Mouse (Mus musculus) liver, embryonic 12.5 days (tissue): ENCODE data around the gene Morc1. TPM values are rescaled to one million over a fixed set of nuclear protein-coding genes. Genes with fewer than 3 reads are reported as not detected.

Source experiments
- ATAC-seq: fragments of 200-750 bp; cut with Nextera tagmentation; 2 replicates; pipeline ENCODE4 v1.8.0; 2017; ENCODE audit warnings: moderate number of reproducible peaks, mild to moderate bottlenecking, moderate library complexity
- H3K27ac ChIP-seq: fragments of 300-500 bp; sonication (generic); 2 replicates; pipeline ENCODE4 v1.5.1; 2016; ENCODE audit warnings: mild to moderate bottlenecking
- H3K27me3 ChIP-seq: fragments of 300-500 bp; sonication (generic); replicated peaks from 2 replicates; pipeline ENCODE4 v1.6.1; 2016; ENCODE audit warnings: mild to moderate bottlenecking, moderate library complexity
- H3K36me3 ChIP-seq: fragments of 300-500 bp; sonication (generic); 2 replicates; pipeline ENCODE4 v1.6.1; 2016; ENCODE audit warnings: mild to moderate bottlenecking, moderate library complexity
- H3K4me1 ChIP-seq: fragments of 300-500 bp; sonication (generic); 2 replicates; pipeline ENCODE4 v1.6.1; 2016
- H3K4me2 ChIP-seq: fragments of 300-500 bp; sonication (generic); 2 replicates; pipeline ENCODE4 v1.6.1; 2016; ENCODE audit warnings: mild to moderate bottlenecking, moderate library complexity
- H3K4me3 ChIP-seq: fragments of 300-500 bp; sonication (generic); 2 replicates; pipeline ENCODE4 v1.5.1; 2016; ENCODE audit warnings: mild to moderate bottlenecking, moderate library complexity
- H3K9ac ChIP-seq: fragments of 300-500 bp; sonication (generic); 2 replicates; pipeline ENCODE4 v1.6.1; 2016; ENCODE audit warnings: mild to moderate bottlenecking, moderate library complexity
- H3K9me3 ChIP-seq: fragments of 300-500 bp; sonication (generic); replicated peaks from 2 replicates; pipeline ENCODE4 v1.6.1; 2016; ENCODE audit warnings: mild to moderate bottlenecking, moderate library complexity
- WGBS: fragments of 180-500 bp; shearing (Covaris S2); methylation state at CpG from one replicate; pipeline ENCODE4 v1.1.7; 2016; ENCODE audit not compliant: insufficient replicate concordance; 5-methylcytosine and 5-hydroxymethylcytosine counted together
- polyA plus RNA-seq: library from polyadenylated mRNA; unstranded; fragments of >200 nt; fragmentation: Nextera tagmentation; extraction: Ambion mirVana; gene quantifications from 2 replicates; pipeline ENCODE4 v1.2.1, GENCODE M21; 2016

Morc1 gene
- polyA plus RNA-seq: 0.10 TPM in 1 of 2 replicates, not detected in the other

- Histone ChIP-seq H3K4me3 (no peak within 1 kb of the TSS), H3K27me3 (no peaks in the 10 kb centered on the region), H3K9me3 (no peaks in the 10 kb centered on the region), H3K9ac (no peak within 1 kb of the TSS), H3K4me1 (no peaks in the 10 kb centered on the region), H3K27ac (no peak within 1 kb of the TSS), H3K36me3 (no peaks in the 10 kb centered on the region), H3K4me2 (no peak within 1 kb of the TSS)
- WGBS: 84% methylated on average over 15 of the region's 15 CpGs
- no peak for ATAC-seq
Measured at GRCm38 (mm10) chr16:48431027-48431426, at the start of gene Morc1. Gene Morc1, plus strand, starts transcription at chr16:48431237.

DNA sequence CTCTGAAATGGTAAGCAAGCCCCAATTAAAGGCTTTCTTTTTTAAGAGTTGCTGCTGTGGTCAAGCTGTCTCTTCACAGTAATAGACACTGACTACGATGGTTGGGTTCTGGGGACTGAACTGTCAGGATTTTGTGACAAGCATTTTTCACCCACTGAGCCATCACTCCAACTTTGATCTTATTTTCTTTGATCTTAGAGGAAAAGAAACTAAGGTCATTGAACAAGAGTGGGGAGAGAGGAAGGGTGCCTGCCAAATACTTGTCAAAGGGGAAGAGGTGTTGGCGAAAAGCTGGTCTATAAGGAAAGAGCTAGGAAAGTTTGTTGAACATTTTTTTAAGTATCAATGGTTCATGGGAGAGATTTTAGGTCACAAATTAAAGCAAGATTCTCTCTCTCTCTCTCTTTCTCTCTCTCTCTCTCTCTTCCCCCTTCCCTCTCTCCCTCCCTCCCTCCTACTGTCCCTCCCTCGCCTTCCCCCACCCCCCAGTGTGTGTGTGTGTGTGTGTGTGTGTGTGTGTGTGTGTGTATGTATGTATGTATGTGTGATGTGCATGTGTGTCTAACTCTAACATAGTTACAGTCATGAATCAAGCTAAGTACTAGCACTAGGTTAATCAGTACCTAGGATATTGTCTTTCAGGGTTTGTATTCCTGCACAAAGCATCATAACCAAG is 47.3 kb upstream of the Morc1 start:
- Histone ChIP-seq H3K4me1 (no peaks in the 10 kb centered on the region), H3K9me3 (no peaks in the 10 kb centered on the region), H3K4me2 (no peak overlapping the region), H3K27me3 (no peaks in the 10 kb centered on the region), H3K27ac (no peak overlapping the region), H3K4me3 (no peak overlapping the region), H3K36me3 (no peaks in the 10 kb centered on the region), H3K9ac (no peak overlapping the region)
- 73% methylated on average over 3 of the region's 3 CpGs for WGBS
- ATAC-seq: no peak

DNA sequence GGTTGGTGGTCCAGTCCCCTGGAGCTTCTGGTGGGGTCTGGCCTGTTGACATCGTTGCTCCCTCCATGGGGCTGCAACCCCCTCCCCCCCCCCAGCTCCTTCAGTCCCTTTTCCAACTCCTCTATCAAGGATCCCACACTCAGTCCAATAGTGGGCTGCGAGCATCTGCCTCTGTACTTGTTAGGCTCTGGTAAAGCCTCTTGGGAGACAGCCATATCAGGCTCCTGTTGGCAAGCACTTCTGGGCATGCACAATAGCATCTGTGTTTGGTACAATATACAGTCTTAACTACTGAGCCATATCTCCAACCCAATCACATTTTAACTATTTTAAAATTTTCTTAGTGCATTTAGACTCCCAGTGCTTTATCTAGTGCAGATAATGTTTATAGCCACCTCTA is 44.1 kb upstream of the Morc1 start:
- no peak for ATAC-seq
- H3K27ac ChIP-seq: no peak overlapping the region
- H3K4me3 ChIP-seq: no peak overlapping the region
- no peaks in the 10 kb centered on the region for H3K9me3 ChIP-seq
- H3K36me3 ChIP-seq: no peaks in the 10 kb centered on the region
- no peak overlapping the region for H3K9ac ChIP-seq
- H3K4me2 ChIP-seq: no peak overlapping the region
- WGBS: 72% methylated on average over 2 of the region's 2 CpGs
- H3K27me3 ChIP-seq: no peaks in the 10 kb centered on the region
- H3K4me1 ChIP-seq: no peaks in the 10 kb centered on the region

DNA sequence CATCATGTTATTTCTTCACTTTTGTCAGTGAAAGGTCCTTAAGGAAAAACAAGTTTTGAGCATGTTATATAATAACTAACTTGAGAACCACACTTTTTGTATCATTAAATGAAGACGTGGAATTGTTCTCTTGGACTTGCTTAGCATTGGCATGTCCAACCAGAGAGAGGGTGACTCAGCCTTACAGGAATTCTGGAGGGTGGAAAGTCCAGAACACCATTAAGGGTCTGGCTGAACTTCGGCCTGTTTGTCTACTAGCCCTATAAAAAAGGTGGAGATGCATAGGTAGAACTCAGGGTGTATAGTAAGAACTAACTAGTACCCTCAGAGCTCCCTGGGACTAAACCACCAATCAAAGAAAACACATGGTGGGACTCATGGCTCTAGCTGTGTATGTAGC is 35.8 kb upstream of the Morc1 start:
- no peak overlapping the region for H3K4me2 ChIP-seq
- no peak overlapping the region for H3K4me3 ChIP-seq
- H3K27me3 ChIP-seq: no peaks in the 10 kb centered on the region
- no peaks in the 10 kb centered on the region for H3K4me1 ChIP-seq
- H3K36me3 ChIP-seq: no peaks in the 10 kb centered on the region
- 68% methylated on average over 2 of the region's 2 CpGs for WGBS
- no peak overlapping the region for H3K9ac ChIP-seq
- H3K27ac ChIP-seq: no peak overlapping the region
- no peaks in the 10 kb centered on the region for H3K9me3 ChIP-seq
- ATAC-seq: no peak

GRCm38 (mm10) chr16:48402963-48403362 is 28.1 kb upstream of the Morc1 start:
- ATAC-seq: no peak
- Histone ChIP-seq H3K4me3 (no peak overlapping the region), H3K27me3 (no peaks in the 10 kb centered on the region), H3K9ac (no peak overlapping the region), H3K36me3 (no peaks in the 10 kb centered on the region), H3K4me1 (no peaks in the 10 kb centered on the region), H3K4me2 (no peak overlapping the region), H3K9me3 (no peaks in the 10 kb centered on the region), H3K27ac (no peak overlapping the region)
- 59% methylated on average over 4 of the region's 4 CpGs for WGBS

GRCm38 (mm10) chr16:48403423-48403822 is 27.6 kb upstream of the Morc1 start:
- H3K27me3 ChIP-seq: no peaks in the 10 kb centered on the region
- H3K9me3 ChIP-seq: no peaks in the 10 kb centered on the region
- H3K27ac ChIP-seq: no peak overlapping the region
- no peaks in the 10 kb centered on the region for H3K36me3 ChIP-seq
- 33% methylated on average over 3 of the region's 3 CpGs for WGBS
- H3K4me2 ChIP-seq: no peak overlapping the region
- no peaks in the 10 kb centered on the region for H3K4me1 ChIP-seq
- H3K9ac ChIP-seq: no peak overlapping the region
- ATAC-seq: no peak
- H3K4me3 ChIP-seq: no peak overlapping the region

DNA sequence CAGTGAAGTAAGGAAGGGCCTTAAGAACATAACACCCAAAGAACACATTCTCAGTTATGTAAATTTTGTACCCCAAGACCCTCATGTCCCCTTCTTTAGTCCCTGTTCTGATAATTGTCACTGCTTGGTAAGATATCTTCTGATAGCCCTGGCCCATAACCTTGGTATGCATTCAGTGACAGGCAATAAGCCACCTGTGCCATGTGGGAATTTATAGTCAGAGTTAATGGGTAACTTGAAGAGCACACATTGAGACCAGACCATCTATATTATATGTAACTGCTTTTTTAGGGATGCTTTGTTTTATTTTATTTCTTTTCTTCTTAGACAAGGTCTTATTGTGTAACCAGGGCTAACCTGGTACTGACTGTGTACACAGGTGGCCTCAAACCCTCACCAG is 27.0 kb upstream of the Morc1 start:
- H3K4me1 ChIP-seq: no peaks in the 10 kb centered on the region
- no peak overlapping the region for H3K4me2 ChIP-seq
- H3K9me3 ChIP-seq: no peaks in the 10 kb centered on the region
- no peaks in the 10 kb centered on the region for H3K36me3 ChIP-seq
- H3K4me3 ChIP-seq: no peak overlapping the region
- H3K9ac ChIP-seq: no peak overlapping the region
- ATAC-seq: no peak
- no peaks in the 10 kb centered on the region for H3K27me3 ChIP-seq
- no peak overlapping the region for H3K27ac ChIP-seq

DNA sequence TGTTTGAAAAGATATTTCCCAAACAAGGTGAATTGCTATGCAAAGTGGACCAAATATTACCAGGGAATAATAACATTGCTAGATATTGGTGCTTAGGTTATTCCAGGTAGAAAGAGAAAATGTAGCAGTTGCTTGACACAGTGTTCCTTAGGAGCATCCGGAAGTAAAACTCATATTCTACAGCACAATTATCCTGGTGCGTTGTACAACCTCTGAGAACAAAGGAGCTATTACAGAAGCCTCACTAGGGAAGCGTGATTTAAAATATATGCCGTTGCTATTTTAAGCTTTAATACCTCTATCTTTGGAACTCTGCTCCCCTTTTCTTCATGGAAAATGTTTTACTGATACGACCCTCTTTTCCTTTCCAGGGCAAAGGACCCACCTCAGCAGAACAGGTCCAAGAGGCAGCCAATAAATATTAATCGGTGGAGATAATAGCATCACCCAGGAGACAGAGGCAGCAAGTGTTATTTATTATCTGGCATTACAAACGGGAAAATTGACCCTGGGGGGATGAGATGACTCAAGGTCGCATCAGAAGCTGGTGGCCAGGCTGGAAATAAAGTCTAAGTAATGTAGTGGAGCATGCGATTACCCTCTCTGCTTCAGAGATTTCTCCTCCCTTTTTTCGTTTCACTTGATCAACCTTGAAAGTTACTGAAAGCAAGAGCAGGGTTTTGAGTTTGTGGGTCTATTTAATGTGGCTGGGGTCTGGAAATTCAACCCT is 25.2 kb upstream of the Morc1 start:
- WGBS: 64% methylated on average over 10 of the region's 10 CpGs
- H3K4me1 ChIP-seq: no peaks in the 10 kb centered on the region

GRCm38 (mm10) chr16:48409580-48409979 is 21.5 kb upstream of the Morc1 start:
- H3K9ac ChIP-seq: no peak overlapping the region
- no peak overlapping the region for H3K4me2 ChIP-seq
- no peaks in the 10 kb centered on the region for H3K9me3 ChIP-seq
- H3K27me3 ChIP-seq: no peaks in the 10 kb centered on the region
- H3K4me3 ChIP-seq: no peak overlapping the region
- ATAC-seq: no peak
- no peak overlapping the region for H3K27ac ChIP-seq
- H3K4me1 ChIP-seq: no peaks in the 10 kb centered on the region
- 55% methylated on average over 7 of the region's 7 CpGs for WGBS
- H3K36me3 ChIP-seq: no peaks in the 10 kb centered on the region

More for the DNA sequence above, 25.2 kb upstream of the Morc1 start:
- no peak overlapping the region for H3K4me3 ChIP-seq
- no peaks in the 10 kb centered on the region for H3K27me3 ChIP-seq
- H3K9ac ChIP-seq: no peak overlapping the region
- no peaks in the 10 kb centered on the region for H3K9me3 ChIP-seq
- ATAC-seq: no peak
- H3K36me3 ChIP-seq: no peaks in the 10 kb centered on the region
- H3K27ac ChIP-seq: no peak overlapping the region
- H3K4me2 ChIP-seq: no peak overlapping the region

DNA sequence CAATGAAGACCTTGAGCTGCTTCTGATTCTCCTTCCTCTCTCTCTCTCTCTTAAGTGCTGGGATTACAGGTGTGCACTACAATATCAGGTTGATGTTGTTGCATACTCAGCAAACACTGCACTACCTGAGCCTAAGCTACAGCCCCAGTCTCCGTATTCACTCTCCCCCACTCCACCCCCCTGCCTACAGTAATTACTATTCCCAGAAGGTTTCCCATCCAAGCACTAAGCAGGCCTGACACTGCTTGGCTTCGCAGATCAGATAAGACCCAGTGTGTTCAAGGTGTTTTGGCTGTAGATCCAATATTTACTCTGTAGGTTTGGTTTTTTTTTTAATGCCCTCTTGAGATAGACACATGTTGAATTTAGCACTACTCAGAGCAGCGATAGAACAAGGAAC is 20.9 kb upstream of the Morc1 start:
- no peak for ATAC-seq
- Histone ChIP-seq H3K4me2 (no peak overlapping the region), H3K27me3 (no peaks in the 10 kb centered on the region), H3K27ac (no peak overlapping the region), H3K4me3 (no peak overlapping the region), H3K9me3 (no peaks in the 10 kb centered on the region), H3K9ac (no peak overlapping the region), H3K4me1 (no peaks in the 10 kb centered on the region), H3K36me3 (no peaks in the 10 kb centered on the region)
- 48% methylated on average over 3 of the region's 3 CpGs for WGBS

DNA sequence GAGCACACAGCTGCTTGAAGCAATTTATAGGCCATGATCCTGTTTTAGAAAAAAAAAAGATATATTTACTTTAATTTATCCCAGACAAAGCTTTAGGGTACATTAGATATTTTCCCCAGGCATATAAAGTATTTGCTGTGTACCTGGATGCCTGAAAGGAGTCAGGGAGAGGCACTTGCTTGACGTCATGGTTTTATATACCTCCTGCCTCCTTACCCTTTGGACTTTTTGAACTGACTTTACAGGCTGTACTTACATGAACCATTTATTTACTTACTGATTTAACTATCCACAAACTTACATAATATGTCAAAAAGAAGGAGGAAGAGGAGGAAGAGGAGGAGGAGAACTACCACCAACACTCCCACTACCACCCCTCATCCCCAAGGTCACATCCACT is 18.8 kb upstream of the Morc1 start, which contains the start of gene Gm5485:
Gm5485 (minus strand) TSS at position 171 of the 400 bp plus-strand sequence.
- H3K27ac ChIP-seq: no peak within 1 kb of the TSS
- H3K9ac ChIP-seq: no peak within 1 kb of the TSS
- H3K4me1 ChIP-seq: no peaks in the 10 kb centered on the region
- 66% methylated on average over 1 of the region's 1 CpGs for WGBS
- no peak within 1 kb of the TSS for H3K4me3 ChIP-seq
- H3K36me3 ChIP-seq: no peaks in the 10 kb centered on the region
- no peak for ATAC-seq
- no peaks in the 10 kb centered on the region for H3K27me3 ChIP-seq
- no peaks in the 10 kb centered on the region for H3K9me3 ChIP-seq
- no peak within 1 kb of the TSS for H3K4me2 ChIP-seq

DNA sequence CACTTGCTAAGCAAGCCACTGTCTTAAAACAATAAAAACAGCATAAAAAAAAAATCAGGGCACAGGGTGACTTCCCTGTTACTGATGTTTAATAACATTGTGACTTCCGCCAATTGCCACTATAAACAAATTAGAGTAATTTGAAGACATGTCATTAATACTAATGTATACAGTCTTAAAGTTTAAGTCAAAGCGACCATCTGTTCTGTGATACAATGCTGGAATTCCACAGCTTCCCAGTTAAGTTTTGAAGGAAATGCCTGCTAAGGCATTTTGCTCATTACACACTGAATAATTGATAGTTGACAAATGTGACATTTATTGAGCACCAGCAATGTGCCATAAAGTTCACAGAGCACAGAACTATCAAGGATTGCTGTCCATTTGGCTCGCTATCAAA is 12.5 kb upstream of the Morc1 start:
- H3K36me3 ChIP-seq: no peaks in the 10 kb centered on the region
- H3K27ac ChIP-seq: no peak overlapping the region
- WGBS: 58% methylated on average over 3 of the region's 3 CpGs

More for the DNA sequence above, 12.5 kb upstream of the Morc1 start:
- H3K4me2 ChIP-seq: no peak overlapping the region
- no peaks in the 10 kb centered on the region for H3K4me1 ChIP-seq
- no peak overlapping the region for H3K9ac ChIP-seq
- H3K9me3 ChIP-seq: no peaks in the 10 kb centered on the region
- H3K27me3 ChIP-seq: no peaks in the 10 kb centered on the region
- no peak overlapping the region for H3K4me3 ChIP-seq
- ATAC-seq: no peak
